Mouse (Mus musculus) CH12.LX (cell line): ENCODE data around the gene Npy5r. TPM values are rescaled to one million over a fixed set of nuclear protein-coding genes. Genes with fewer than 3 reads are reported as not detected.

Source experiments
- DNase-seq: peaks from one replicate; pipeline ENCODE4 v3.0.0-alpha.2; 2013; ENCODE audit errors: extremely low read depth
- H3K27ac ChIP-seq: 2 replicates; pipeline ENCODE4 v1.5.1; 2012; ENCODE audit warnings: low read depth, mild to moderate bottlenecking, control low read depth, moderate library complexity; ENCODE audit not compliant: insufficient read depth
- H3K27me3 ChIP-seq: replicated peaks from 2 replicates; pipeline ENCODE3; 2012; ENCODE audit warnings: inconsistent platforms
- H3K36me3 ChIP-seq, 2 experiments: replicated peaks in 1 of 2; 2 replicates each; pipeline versions ENCODE3 to v1.6.1; 2012; ENCODE audit warnings: inconsistent platforms in 1 of 2, low read length in 1 of 2, mild to moderate bottlenecking in 1 of 2, mixed read lengths in 1 of 2, moderate library complexity in 1 of 2; ENCODE audit not compliant: control insufficient read depth in 1 of 2, insufficient read depth in 1 of 2
- H3K4me1 ChIP-seq, 2 experiments: 2 replicates each; pipeline ENCODE4 v1.6.1; 2012; ENCODE audit warnings: inconsistent platforms in 1 of 2, moderate library complexity in 1 of 2; ENCODE audit not compliant: insufficient read depth in 2 of 2, control insufficient read depth in 1 of 2
- H3K4me2 ChIP-seq: 2 replicates; pipeline ENCODE4 v1.6.1; 2012; ENCODE audit warnings: low read depth, mild to moderate bottlenecking, control low read depth; ENCODE audit not compliant: poor library complexity, insufficient read depth, severe bottlenecking
- H3K4me3 ChIP-seq, 3 experiments: fragments of 150-350 bp in 1 of 3; sonication (generic) in 1 of 3; replicated peaks in 1 of 3; 2 replicates each; pipeline versions ENCODE3 to v1.5.1; 2011 to 2012; ENCODE audit warnings: low read depth in 2 of 3, low read length in 2 of 3, mild to moderate bottlenecking in 2 of 3, moderate library complexity in 2 of 3, control low read depth in 1 of 3, improper control_type of control experiment in 1 of 3, inconsistent platforms in 1 of 3, mixed read lengths in 1 of 3; ENCODE audit not compliant: poor library complexity in 1 of 3
- H3K79me2 ChIP-seq: replicated peaks from 2 replicates; pipeline ENCODE4 v1.6.1; 2012; ENCODE audit warnings: mild to moderate bottlenecking, moderate library complexity; ENCODE audit not compliant: control insufficient read depth, poor library complexity, insufficient read depth, severe bottlenecking; ENCODE audit errors: extremely low read depth
- H3K9ac ChIP-seq: 2 replicates; pipeline ENCODE4 v1.6.1; 2012; ENCODE audit warnings: low read depth, mild to moderate bottlenecking, control low read depth, moderate library complexity; ENCODE audit not compliant: insufficient read depth
- H3K9me3 ChIP-seq: replicated peaks from 2 replicates; pipeline ENCODE3; 2012; ENCODE audit warnings: low read length, inconsistent platforms, mixed read lengths
- BHLHE40 ChIP-seq: IDR thresholded peaks from 2 replicates; pipeline ENCODE4 v1.6.1; 2011; ENCODE audit warnings: mild to moderate bottlenecking, low read depth, low read length, improper control_type of control experiment
- CHD2 ChIP-seq: IDR thresholded peaks from 2 replicates; pipeline ENCODE4 v1.6.1; 2011; ENCODE audit warnings: low read length, improper control_type of control experiment
- CTCF ChIP-seq, 2 experiments: IDR thresholded peaks in 1 of 2; conservative IDR thresholded peaks in 1 of 2; 2 replicates each; pipeline ENCODE4 v1.5.1; 2011 to 2012; ENCODE audit warnings: low read depth in 2 of 2, low read length in 2 of 2, improper control_type of control experiment in 1 of 2, inconsistent platforms in 1 of 2, mild to moderate bottlenecking in 1 of 2, moderate library complexity in 1 of 2
- E2F4 ChIP-seq: IDR thresholded peaks from 2 replicates; pipeline ENCODE4 v1.6.1; 2011; ENCODE audit warnings: low read depth, low read length, improper control_type of control experiment; ENCODE audit not compliant: insufficient replicate concordance
- ELF1 ChIP-seq: IDR thresholded peaks from 2 replicates; pipeline ENCODE4 v1.6.1; 2014; ENCODE audit warnings: low read depth, mild to moderate bottlenecking, inconsistent platforms, low read length, improper control_type of control experiment
- EP300 ChIP-seq: IDR thresholded peaks from 2 replicates; pipeline ENCODE4 v1.6.1; 2011; ENCODE audit warnings: low read length, improper control_type of control experiment
- IRF4 ChIP-seq: IDR thresholded peaks from 2 replicates; pipeline ENCODE4 v1.6.1; 2014; ENCODE audit warnings: low read depth, mild to moderate bottlenecking, inconsistent platforms, low read length, improper control_type of control experiment
- JUN ChIP-seq: IDR thresholded peaks from 2 replicates; pipeline ENCODE4 v1.6.1; 2011; ENCODE audit warnings: low read depth, mild to moderate bottlenecking, low read length, improper control_type of control experiment, moderate library complexity; ENCODE audit not compliant: insufficient read depth
- JUND ChIP-seq: conservative IDR thresholded peaks from 2 replicates; pipeline ENCODE4 v1.6.1; 2011; ENCODE audit warnings: low read depth, low read length, improper control_type of control experiment
- KAT2A ChIP-seq: IDR thresholded peaks from 2 replicates; pipeline ENCODE4 v1.6.1; 2012; ENCODE audit warnings: low read length, improper control_type of control experiment, inconsistent platforms; ENCODE audit not compliant: insufficient replicate concordance
- MAZ ChIP-seq: IDR thresholded peaks from 2 replicates; pipeline ENCODE4 v1.6.1; 2012; ENCODE audit warnings: low read depth, mild to moderate bottlenecking, inconsistent platforms, low read length, improper control_type of control experiment, moderate library complexity
- MEF2A ChIP-seq: IDR thresholded peaks from 2 replicates; pipeline ENCODE4 v1.6.1; 2014; ENCODE audit warnings: low read depth, mild to moderate bottlenecking, inconsistent platforms, low read length, improper control_type of control experiment, borderline replicate concordance
- NELFE ChIP-seq: IDR thresholded peaks from 2 replicates; pipeline ENCODE4 v1.6.1; 2011; ENCODE audit warnings: low read depth, low read length, improper control_type of control experiment
- NRF1 ChIP-seq: IDR thresholded peaks from 2 replicates; pipeline ENCODE4 v1.6.1; 2014; ENCODE audit warnings: low read depth, mild to moderate bottlenecking, inconsistent platforms, low read length, improper control_type of control experiment, moderate library complexity
- POLR2A ChIP-seq: IDR thresholded peaks from 2 replicates; pipeline ENCODE4 v1.6.1; 2011; ENCODE audit warnings: low read depth, mild to moderate bottlenecking, improper control_type of control experiment, low read length
- RAD21 ChIP-seq: IDR thresholded peaks from 2 replicates; pipeline ENCODE4 v1.6.1; 2011; ENCODE audit warnings: low read depth, mild to moderate bottlenecking, low read length, improper control_type of control experiment, moderate library complexity
- SIN3A ChIP-seq: IDR thresholded peaks from 2 replicates; pipeline ENCODE4 v1.6.1; 2012; ENCODE audit warnings: low read length, improper control_type of control experiment, inconsistent platforms
- SMC3 ChIP-seq: IDR thresholded peaks from 2 replicates; pipeline ENCODE4 v1.6.1; 2011; ENCODE audit warnings: low read depth, low read length, improper control_type of control experiment
- TCF12 ChIP-seq: IDR thresholded peaks from 2 replicates; pipeline ENCODE4 v1.6.1; 2014; ENCODE audit warnings: low read depth, mild to moderate bottlenecking, inconsistent platforms, low read length, improper control_type of control experiment
- USF1 ChIP-seq: IDR thresholded peaks from 2 replicates; pipeline ENCODE4 v1.6.1; 2014; ENCODE audit warnings: low read depth, mild to moderate bottlenecking, inconsistent platforms, low read length, improper control_type of control experiment
- USF2 ChIP-seq: conservative IDR thresholded peaks from 2 replicates; pipeline ENCODE4 v1.6.1; 2011; ENCODE audit warnings: low read depth, low read length, improper control_type of control experiment
- ZMIZ1 ChIP-seq: IDR thresholded peaks from 2 replicates; pipeline ENCODE4 v1.6.1; 2012; ENCODE audit warnings: low read depth, mild to moderate bottlenecking, inconsistent platforms, low read length, improper control_type of control experiment
- ZNF384 ChIP-seq: IDR thresholded peaks from 2 replicates; pipeline ENCODE4 v1.6.1; 2012; ENCODE audit warnings: low read depth, low read length, improper control_type of control experiment, inconsistent platforms
- dilution Hi-C: fragments of 300-500 bp; cut with MboI; formaldehyde crosslinking; loops from 2 replicates; pipeline ENCODE4 v1.14.3; 2020; ENCODE audit warnings: low sequenced_read_pairs; ENCODE audit not compliant: extremely low pct_unique_long_range_greater_than_20kb, extremely low pct_ligation_motif_present
- in situ Hi-C: fragments of 300-500 bp; cut with MboI; formaldehyde crosslinking; loops from 3 replicates; pipeline ENCODE4 v1.14.3; 2019; ENCODE audit warnings: low sequenced_read_pairs, low pct_ligation_motif_present, low pct_unique_long_range_greater_than_20kb, mixed read lengths
- polyA plus RNA-seq: library from polyadenylated mRNA; unstranded; fragments of >175 nt; gene quantifications from 2 replicates; pipeline ENCODE4 v1.2.1, GENCODE M21; 2012; ENCODE audit warnings: low read depth; ENCODE audit not compliant: insufficient read length
- total RNA-seq, 2 experiments: library from RNA; depleted of rRNA; stranded (reverse); fragments of 300-350 nt in 1 of 2; fragments of >200 nt in 1 of 2; gene quantifications; 2 replicates each; pipeline ENCODE4 v1.2.3; 2012 to 2014

Npy5r gene
- total and polyA plus RNA-seq, 3 experiments = not detected

- TF ChIP-seq SMC3 = no peak
- no peak for TF ChIP-seq JUND
- no peak for TF ChIP-seq SIN3A
- TF ChIP-seq TCF12 = no peak
- no peak for TF ChIP-seq EP300
- TF ChIP-seq ZMIZ1 = no peak
- no peak for TF ChIP-seq BHLHE40
- TF ChIP-seq IRF4 = no peak
- no peak for TF ChIP-seq ELF1
- no peak for TF ChIP-seq CTCF (conservative IDR thresholded peaks at IDR 0.05 in 1 of 2, IDR thresholded peaks at IDR 0.05 in 1 of 2; ENCODE audit: low read depth in 2 of 2, low read length in 2 of 2)
- no peak for TF ChIP-seq NRF1
- no peak for TF ChIP-seq MEF2A
- H3K4me3 ChIP-seq = no peak overlapping the region
- H3K27me3 ChIP-seq = no peaks in the 10 kb centered on the region
- H3K36me3 ChIP-seq = no peaks in the 10 kb centered on the region
- H3K9me3 ChIP-seq = no peaks in the 10 kb centered on the region
- H3K4me1 ChIP-seq = no peaks in the 10 kb centered on the region
- no peak overlapping the region for H3K4me2 ChIP-seq
- DNase-seq = no peak
- in situ Hi-C loops = no loop called here
- no peak overlapping the region for H3K27ac ChIP-seq
- H3K9ac ChIP-seq = no peak overlapping the region
- dilution Hi-C loops = no loop called here
- H3K79me2 ChIP-seq = no peaks in the 10 kb centered on the region
These were observed 2.5 kb upstream of the Npy5r start for GRCm38 (mm10) chr8:66690402-66690801.

- in situ Hi-C loops = no loop called here
- H3K79me2 ChIP-seq = no peaks in the 10 kb centered on the region
These were observed 871 bp upstream of the Npy5r start for GRCm38 (mm10) chr8:66688799-66689198.

GRCm38 (mm10) chr8:66688395-66688794 lies 467 bp upstream of the Npy5r start:
- Histone ChIP-seq H3K27me3 (no peaks in the 10 kb centered on the region), H3K36me3 (no peaks in the 10 kb centered on the region), H3K79me2 (no peaks in the 10 kb centered on the region), H3K4me1 (no peaks in the 10 kb centered on the region), H3K4me3 (no peak overlapping the region), H3K27ac (no peak overlapping the region), H3K9me3 (no peaks in the 10 kb centered on the region), H3K9ac (no peak overlapping the region), H3K4me2 (no peak overlapping the region)
- in situ Hi-C loops = no loop called here
- DNase-seq = no peak
- no peak for TF ChIP-seq SMC3
- no peak for TF ChIP-seq CTCF (conservative IDR thresholded peaks at IDR 0.05 in 1 of 2, IDR thresholded peaks at IDR 0.05 in 1 of 2; ENCODE audit: low read depth in 2 of 2, low read length in 2 of 2)
- TF ChIP-seq RAD21 = no peak
- no peak for TF ChIP-seq JUN
- no peak for TF ChIP-seq USF1
- no peak for TF ChIP-seq ZNF384
- no peak for TF ChIP-seq USF2
- TF ChIP-seq NELFE = no peak
- no peak for TF ChIP-seq ZMIZ1
- TF ChIP-seq POLR2A = no peak
- no peak for TF ChIP-seq MAZ
- no peak for TF ChIP-seq KAT2A
- no peak for TF ChIP-seq BHLHE40
- TF ChIP-seq CHD2 = no peak
- no peak for TF ChIP-seq E2F4
- TF ChIP-seq JUND = no peak
- dilution Hi-C loops = no loop called here

More at GRCm38 (mm10) chr8:66688799-66689198, 871 bp upstream of the Npy5r start:
- no peaks in the 10 kb centered on the region for H3K9me3 ChIP-seq
- H3K4me2 ChIP-seq = no peak overlapping the region
- H3K9ac ChIP-seq = no peak overlapping the region
- no peak overlapping the region for H3K4me3 ChIP-seq
- H3K27me3 ChIP-seq = no peaks in the 10 kb centered on the region
- no peaks in the 10 kb centered on the region for H3K36me3 ChIP-seq
- no peak for DNase-seq
- no peak for TF ChIP-seq IRF4
- dilution Hi-C loops = no loop called here
- H3K4me1 ChIP-seq = no peaks in the 10 kb centered on the region
- H3K27ac ChIP-seq = no peak overlapping the region
